Mouse (Mus musculus): ENCODE results near the gene Majin.

DNA sequence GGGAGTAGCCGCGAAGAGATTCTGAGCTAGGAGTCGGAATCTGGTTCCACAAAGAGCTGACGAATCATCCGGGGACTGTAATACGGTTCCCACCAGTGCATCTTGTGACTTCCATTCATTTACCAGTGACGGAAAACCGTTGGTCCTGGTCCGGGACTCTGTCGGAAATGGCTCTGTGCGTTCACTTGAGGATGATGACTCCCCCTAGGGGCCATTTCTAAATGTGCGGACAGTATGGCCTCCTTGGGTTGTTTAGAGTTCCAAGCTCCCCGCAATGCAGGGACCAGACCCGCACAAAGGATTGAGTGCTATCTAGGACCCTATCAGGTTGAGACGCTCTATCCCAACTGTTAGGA, 42.8 kb upstream of the Majin start, which contains the start of gene Arl2:
- TF ChIP-seq POLR2A (IDR thresholded peaks at IDR 0.05; ENCODE audit: borderline replicate concordance, insufficient read depth, low read length), result 0 out of 2 replicates have a peak, but pooled peaks have one; percentile 2
- peak; percentile 68 for TF ChIP-seq CTCF (IDR thresholded peaks at IDR 0.05; ENCODE audit: borderline replicate concordance, insufficient read depth, low read depth, low read length)
